Mouse (Mus musculus) CH12.LX (cell line): ENCODE data around the gene Hoxc8. TPM values are rescaled to one million over a fixed set of nuclear protein-coding genes. Genes with fewer than 3 reads are reported as not detected.

ENCODE experiments used
- DNase-seq: peaks from one replicate; pipeline ENCODE4 v3.0.0-alpha.2; 2013; ENCODE audit errors: extremely low read depth
- H3K27ac ChIP-seq: 2 replicates; pipeline ENCODE4 v1.5.1; 2012; ENCODE audit warnings: low read depth, mild to moderate bottlenecking, control low read depth, moderate library complexity; ENCODE audit not compliant: insufficient read depth
- H3K27me3 ChIP-seq: replicated peaks from 2 replicates; pipeline ENCODE3; 2012; ENCODE audit warnings: inconsistent platforms
- H3K36me3 ChIP-seq, 2 experiments: replicated peaks in 1 of 2; 2 replicates each; pipeline versions ENCODE3 to v1.6.1; 2012; ENCODE audit warnings: inconsistent platforms in 1 of 2, low read length in 1 of 2, mild to moderate bottlenecking in 1 of 2, mixed read lengths in 1 of 2, moderate library complexity in 1 of 2; ENCODE audit not compliant: control insufficient read depth in 1 of 2, insufficient read depth in 1 of 2
- H3K4me1 ChIP-seq, 2 experiments: 2 replicates each; pipeline ENCODE4 v1.6.1; 2012; ENCODE audit warnings: inconsistent platforms in 1 of 2, moderate library complexity in 1 of 2; ENCODE audit not compliant: insufficient read depth in 2 of 2, control insufficient read depth in 1 of 2
- H3K4me2 ChIP-seq: 2 replicates; pipeline ENCODE4 v1.6.1; 2012; ENCODE audit warnings: low read depth, mild to moderate bottlenecking, control low read depth; ENCODE audit not compliant: poor library complexity, insufficient read depth, severe bottlenecking
- H3K4me3 ChIP-seq, 3 experiments: fragments of 150-350 bp in 1 of 3; sonication (generic) in 1 of 3; replicated peaks in 1 of 3; 2 replicates each; pipeline versions ENCODE3 to v1.5.1; 2011 to 2012; ENCODE audit warnings: low read depth in 2 of 3, low read length in 2 of 3, mild to moderate bottlenecking in 2 of 3, moderate library complexity in 2 of 3, control low read depth in 1 of 3, improper control_type of control experiment in 1 of 3, inconsistent platforms in 1 of 3, mixed read lengths in 1 of 3; ENCODE audit not compliant: poor library complexity in 1 of 3
- H3K79me2 ChIP-seq: replicated peaks from 2 replicates; pipeline ENCODE4 v1.6.1; 2012; ENCODE audit warnings: mild to moderate bottlenecking, moderate library complexity; ENCODE audit not compliant: control insufficient read depth, poor library complexity, insufficient read depth, severe bottlenecking; ENCODE audit errors: extremely low read depth
- H3K9ac ChIP-seq: 2 replicates; pipeline ENCODE4 v1.6.1; 2012; ENCODE audit warnings: low read depth, mild to moderate bottlenecking, control low read depth, moderate library complexity; ENCODE audit not compliant: insufficient read depth
- H3K9me3 ChIP-seq: replicated peaks from 2 replicates; pipeline ENCODE3; 2012; ENCODE audit warnings: low read length, inconsistent platforms, mixed read lengths
- CHD1 ChIP-seq: IDR thresholded peaks from 2 replicates; pipeline ENCODE4 v1.6.1; 2012; ENCODE audit warnings: low read depth, low read length, improper control_type of control experiment, inconsistent platforms
- E2F4 ChIP-seq: IDR thresholded peaks from 2 replicates; pipeline ENCODE4 v1.6.1; 2011; ENCODE audit warnings: low read depth, low read length, improper control_type of control experiment; ENCODE audit not compliant: insufficient replicate concordance
- ELF1 ChIP-seq: IDR thresholded peaks from 2 replicates; pipeline ENCODE4 v1.6.1; 2014; ENCODE audit warnings: low read depth, mild to moderate bottlenecking, inconsistent platforms, low read length, improper control_type of control experiment
- EP300 ChIP-seq: IDR thresholded peaks from 2 replicates; pipeline ENCODE4 v1.6.1; 2011; ENCODE audit warnings: low read length, improper control_type of control experiment
- ETS1 ChIP-seq: conservative IDR thresholded peaks from 2 replicates; pipeline ENCODE4 v1.6.1; 2012; ENCODE audit warnings: low read depth, mild to moderate bottlenecking, inconsistent platforms, low read length, improper control_type of control experiment, moderate library complexity
- IRF4 ChIP-seq: IDR thresholded peaks from 2 replicates; pipeline ENCODE4 v1.6.1; 2014; ENCODE audit warnings: low read depth, mild to moderate bottlenecking, inconsistent platforms, low read length, improper control_type of control experiment
- KAT2A ChIP-seq: IDR thresholded peaks from 2 replicates; pipeline ENCODE4 v1.6.1; 2012; ENCODE audit warnings: low read length, improper control_type of control experiment, inconsistent platforms; ENCODE audit not compliant: insufficient replicate concordance
- MAFK ChIP-seq: IDR thresholded peaks from 2 replicates; pipeline ENCODE4 v1.6.1; 2011; ENCODE audit warnings: low read length, improper control_type of control experiment; ENCODE audit not compliant: insufficient replicate concordance
- MAZ ChIP-seq: IDR thresholded peaks from 2 replicates; pipeline ENCODE4 v1.6.1; 2012; ENCODE audit warnings: low read depth, mild to moderate bottlenecking, inconsistent platforms, low read length, improper control_type of control experiment, moderate library complexity
- MEF2A ChIP-seq: IDR thresholded peaks from 2 replicates; pipeline ENCODE4 v1.6.1; 2014; ENCODE audit warnings: low read depth, mild to moderate bottlenecking, inconsistent platforms, low read length, improper control_type of control experiment, borderline replicate concordance
- MXI1 ChIP-seq: IDR thresholded peaks from 2 replicates; pipeline ENCODE4 v1.6.1; 2011; ENCODE audit warnings: mild to moderate bottlenecking, low read depth, low read length, improper control_type of control experiment
- NRF1 ChIP-seq: IDR thresholded peaks from 2 replicates; pipeline ENCODE4 v1.6.1; 2014; ENCODE audit warnings: low read depth, mild to moderate bottlenecking, inconsistent platforms, low read length, improper control_type of control experiment, moderate library complexity
- PAX5 ChIP-seq: IDR thresholded peaks from 2 replicates; pipeline ENCODE4 v1.6.1; 2012; ENCODE audit warnings: low read length, inconsistent platforms, mixed read lengths
- POLR2A ChIP-seq: IDR thresholded peaks from 2 replicates; pipeline ENCODE4 v1.6.1; 2011; ENCODE audit warnings: low read depth, mild to moderate bottlenecking, improper control_type of control experiment, low read length
- USF1 ChIP-seq: IDR thresholded peaks from 2 replicates; pipeline ENCODE4 v1.6.1; 2014; ENCODE audit warnings: low read depth, mild to moderate bottlenecking, inconsistent platforms, low read length, improper control_type of control experiment
- ZC3H11A ChIP-seq: IDR thresholded peaks from 2 replicates; pipeline ENCODE4 v1.6.1; 2012; ENCODE audit warnings: low read depth, mild to moderate bottlenecking, inconsistent platforms, low read length, improper control_type of control experiment
- ZMIZ1 ChIP-seq: IDR thresholded peaks from 2 replicates; pipeline ENCODE4 v1.6.1; 2012; ENCODE audit warnings: low read depth, mild to moderate bottlenecking, inconsistent platforms, low read length, improper control_type of control experiment
- dilution Hi-C: fragments of 300-500 bp; cut with MboI; formaldehyde crosslinking; loops from 2 replicates; pipeline ENCODE4 v1.14.3; 2020; ENCODE audit warnings: low sequenced_read_pairs; ENCODE audit not compliant: extremely low pct_unique_long_range_greater_than_20kb, extremely low pct_ligation_motif_present
- in situ Hi-C: fragments of 300-500 bp; cut with MboI; formaldehyde crosslinking; loops from 3 replicates; pipeline ENCODE4 v1.14.3; 2019; ENCODE audit warnings: low sequenced_read_pairs, low pct_ligation_motif_present, low pct_unique_long_range_greater_than_20kb, mixed read lengths
- polyA plus RNA-seq: library from polyadenylated mRNA; unstranded; fragments of >175 nt; gene quantifications from 2 replicates; pipeline ENCODE4 v1.2.1, GENCODE M21; 2012; ENCODE audit warnings: low read depth; ENCODE audit not compliant: insufficient read length
- total RNA-seq, 2 experiments: library from RNA; depleted of rRNA; stranded (reverse); fragments of 300-350 nt in 1 of 2; fragments of >200 nt in 1 of 2; gene quantifications; 2 replicates each; pipeline ENCODE4 v1.2.3; 2012 to 2014

The Hoxc8 gene
- total and polyA plus RNA-seq, 3 experiments, result not detected

- H3K27me3 ChIP-seq, result no peaks in the 10 kb centered on the region
- H3K36me3 ChIP-seq, result peaks cover 0 to 44% of the 10 kb centered on the region in 2 experiments
- H3K9me3 ChIP-seq, result no peaks in the 10 kb centered on the region
- H3K27ac ChIP-seq, result no peak overlapping the region
- no peak for DNase-seq
- peaks cover 0 to 39% of the 10 kb centered on the region in 2 experiments; a peak in 2 of 4 replicates for H3K4me1 ChIP-seq
- no peaks in the 10 kb centered on the region for H3K79me2 ChIP-seq
- dilution Hi-C loops (no loop called here), in situ Hi-C loops (no loop called here)
- H3K4me2 ChIP-seq, result no peak overlapping the region
- TF ChIP-seq MEF2A (no peak), E2F4 (no peak), MAZ (no peak), USF1 (no peak), MAFK (no peak), CHD1 (no peak), POLR2A (no peak), KAT2A (no peak), ZC3H11A (no peak), NRF1 (no peak), ETS1 (no peak), EP300 (no peak), IRF4 (no peak), ZMIZ1 (no peak), ELF1 (no peak), PAX5 (no peak), MXI1 (no peak)
- H3K9ac ChIP-seq, result no peak overlapping the region
- H3K4me3 ChIP-seq, result no peak overlapping the region
Observed at GRCm38 (mm10) chr15:103042209-103042608, 51.8 kb downstream of the Hoxc8 start.

Other genes starting within 250 kb of the Hoxc8 start
- gene Hoxc13, start 69.5 kb upstream of the Hoxc8 start, total RNA-seq (2012; rRNA removed), result not detected in 2 replicates
- not detected in 2 replicates for gene Hoxc13, start 69.5 kb upstream of the Hoxc8 start, total RNA-seq (2014; rRNA removed)
- not detected in 2 replicates for gene Hoxc13, start 69.5 kb upstream of the Hoxc8 start, polyA plus RNA-seq
- not detected in 2 replicates for gene Hoxc12, start 53.9 kb upstream of the Hoxc8 start, total RNA-seq (2012; rRNA removed)
- not detected in 2 replicates for gene Hoxc12, start 53.9 kb upstream of the Hoxc8 start, total RNA-seq (2014; rRNA removed)
- gene Hoxc12, start 53.9 kb upstream of the Hoxc8 start, polyA plus RNA-seq, result not detected in 2 replicates
- gene Hoxc11, start 36.2 kb upstream of the Hoxc8 start, total RNA-seq (2012; rRNA removed), result not detected in 2 replicates
- gene Hoxc11, start 36.2 kb upstream of the Hoxc8 start, total RNA-seq (2014; rRNA removed), result not detected in 2 replicates
- gene Hoxc11, start 36.2 kb upstream of the Hoxc8 start, polyA plus RNA-seq, result not detected in 2 replicates
- gene Hoxc10, start 23.8 kb upstream of the Hoxc8 start, total RNA-seq (2012; rRNA removed), result not detected in 2 replicates
- gene Hoxc10, start 23.8 kb upstream of the Hoxc8 start, total RNA-seq (2014; rRNA removed), result not detected in 2 replicates
- 0.11 and 0.12 TPM in 2 replicates for gene Hoxc10, start 23.8 kb upstream of the Hoxc8 start, polyA plus RNA-seq
- not detected in 2 replicates for gene Hoxc5, start 23.2 kb upstream of the Hoxc8 start, total RNA-seq (2012; rRNA removed)
- 0.15 TPM in 1 of 2 replicates, not detected in the other for gene Hoxc5, start 23.2 kb upstream of the Hoxc8 start, total RNA-seq (2014; rRNA removed)
- gene Hoxc5, start 23.2 kb upstream of the Hoxc8 start, polyA plus RNA-seq, result 0.16 and 0.22 TPM in 2 replicates
- gene Hoxc9, start 14.2 kb upstream of the Hoxc8 start, total RNA-seq (2012; rRNA removed), result not detected in 2 replicates
- 0.12 TPM in 1 of 2 replicates, not detected in the other for gene Hoxc9, start 14.2 kb upstream of the Hoxc8 start, total RNA-seq (2014; rRNA removed)
- gene Hoxc9, start 14.2 kb upstream of the Hoxc8 start, polyA plus RNA-seq, result 0.20 and 0.26 TPM in 2 replicates
- 0.42 and 0.76 TPM in 2 replicates for gene Hoxc6, start 7.7 kb downstream of the Hoxc8 start, total RNA-seq (2012; rRNA removed)
- gene Hoxc6, start 7.7 kb downstream of the Hoxc8 start, total RNA-seq (2014; rRNA removed), result 0.59 and 0.79 TPM in 2 replicates
- 2.9 and 4.5 TPM in 2 replicates for gene Hoxc6, start 7.7 kb downstream of the Hoxc8 start, polyA plus RNA-seq
- 5.7 and 7.8 TPM in 2 replicates for gene Hoxc4, start 28.3 kb downstream of the Hoxc8 start, total RNA-seq (2012; rRNA removed)
- 8.6 and 10.4 TPM in 2 replicates for gene Hoxc4, start 28.3 kb downstream of the Hoxc8 start, total RNA-seq (2014; rRNA removed)
- gene Hoxc4, start 28.3 kb downstream of the Hoxc8 start, polyA plus RNA-seq, result 31.7 and 37.0 TPM in 2 replicates
- gene Smug1, start 176.5 kb downstream of the Hoxc8 start, total RNA-seq (2012; rRNA removed), result 7.3 and 7.8 TPM in 2 replicates
- gene Smug1, start 176.5 kb downstream of the Hoxc8 start, total RNA-seq (2014; rRNA removed), result 9.5 and 9.8 TPM in 2 replicates
- gene Smug1, start 176.5 kb downstream of the Hoxc8 start, polyA plus RNA-seq, result 6.1 and 7.3 TPM in 2 replicates
- 94.9 and 99.6 TPM in 2 replicates for gene Cbx5, start 249.2 kb downstream of the Hoxc8 start, total RNA-seq (2012; rRNA removed)
- 152 and 171 TPM in 2 replicates for gene Cbx5, start 249.2 kb downstream of the Hoxc8 start, total RNA-seq (2014; rRNA removed)
- 128 and 151 TPM in 2 replicates for gene Cbx5, start 249.2 kb downstream of the Hoxc8 start, polyA plus RNA-seq
- 635 and 691 TPM in 2 replicates for gene Hnrnpa1, start 249.8 kb downstream of the Hoxc8 start, total RNA-seq (2012; rRNA removed)
- gene Hnrnpa1, start 249.8 kb downstream of the Hoxc8 start, total RNA-seq (2014; rRNA removed), result 757 and 802 TPM in 2 replicates
- 1,746 and 1,799 TPM in 2 replicates for gene Hnrnpa1, start 249.8 kb downstream of the Hoxc8 start, polyA plus RNA-seq